Mouse (Mus musculus) embryonic facial prominence, embryonic 13.5 days (tissue): ENCODE data around the gene Gm21954. TPM values are rescaled to one million over a fixed set of nuclear protein-coding genes. Genes with fewer than 3 reads are reported as not detected.

ENCODE experiments used
- ATAC-seq: fragments of 200-750 bp; cut with Nextera tagmentation; 2 replicates; pipeline ENCODE4 v1.8.0; 2017; ENCODE audit warnings: low read depth; ENCODE audit not compliant: insufficient number of reproducible peaks, insufficient read depth, low FRiP score, low TSS enrichment
- H3K27ac ChIP-seq: fragments of 300-500 bp; sonication (generic); 2 replicates; pipeline ENCODE4 v1.5.1; 2015; ENCODE audit warnings: moderate library complexity, mild to moderate bottlenecking, inconsistent platforms
- H3K27me3 ChIP-seq: fragments of 300-500 bp; sonication (generic); 2 replicates; pipeline ENCODE4 v1.6.1; 2015; ENCODE audit warnings: mild to moderate bottlenecking, inconsistent platforms
- H3K36me3 ChIP-seq: fragments of 300-500 bp; sonication (generic); 2 replicates; pipeline ENCODE4 v1.6.1; 2015; ENCODE audit warnings: mild to moderate bottlenecking, inconsistent platforms
- H3K4me1 ChIP-seq: fragments of 300-500 bp; sonication (generic); 2 replicates; pipeline ENCODE4 v1.6.1; 2015; ENCODE audit warnings: inconsistent platforms
- H3K4me2 ChIP-seq: fragments of 300-500 bp; sonication (generic); 2 replicates; pipeline ENCODE4 v1.6.1; 2015; ENCODE audit warnings: moderate library complexity, mild to moderate bottlenecking, inconsistent platforms
- H3K4me3 ChIP-seq: fragments of 300-500 bp; sonication (generic); 2 replicates; pipeline ENCODE4 v1.5.1; 2015; ENCODE audit warnings: mild to moderate bottlenecking, inconsistent platforms
- H3K9ac ChIP-seq: fragments of 300-500 bp; sonication (generic); 2 replicates; pipeline ENCODE4 v1.6.1; 2015; ENCODE audit warnings: mild to moderate bottlenecking, inconsistent platforms
- H3K9me3 ChIP-seq: fragments of 300-500 bp; sonication (generic); 2 replicates; pipeline ENCODE4 v1.6.1; 2016; ENCODE audit warnings: inconsistent platforms
- WGBS: fragments of 180-500 bp; shearing (Covaris S2); methylation state at CpG from one replicate; pipeline ENCODE4 v1.1.7; 2015; ENCODE audit warnings: mixed read lengths; 5-methylcytosine and 5-hydroxymethylcytosine counted together
- polyA plus RNA-seq: library from polyadenylated mRNA; unstranded; fragments of >200 nt; fragmentation: Nextera tagmentation; extraction: Ambion mirVana; gene quantifications from 2 replicates; pipeline ENCODE4 v1.2.1, GENCODE M21; 2015

Gm21954 gene
- polyA plus RNA-seq, 1 experiment from 2014 or later: not detected

DNA sequence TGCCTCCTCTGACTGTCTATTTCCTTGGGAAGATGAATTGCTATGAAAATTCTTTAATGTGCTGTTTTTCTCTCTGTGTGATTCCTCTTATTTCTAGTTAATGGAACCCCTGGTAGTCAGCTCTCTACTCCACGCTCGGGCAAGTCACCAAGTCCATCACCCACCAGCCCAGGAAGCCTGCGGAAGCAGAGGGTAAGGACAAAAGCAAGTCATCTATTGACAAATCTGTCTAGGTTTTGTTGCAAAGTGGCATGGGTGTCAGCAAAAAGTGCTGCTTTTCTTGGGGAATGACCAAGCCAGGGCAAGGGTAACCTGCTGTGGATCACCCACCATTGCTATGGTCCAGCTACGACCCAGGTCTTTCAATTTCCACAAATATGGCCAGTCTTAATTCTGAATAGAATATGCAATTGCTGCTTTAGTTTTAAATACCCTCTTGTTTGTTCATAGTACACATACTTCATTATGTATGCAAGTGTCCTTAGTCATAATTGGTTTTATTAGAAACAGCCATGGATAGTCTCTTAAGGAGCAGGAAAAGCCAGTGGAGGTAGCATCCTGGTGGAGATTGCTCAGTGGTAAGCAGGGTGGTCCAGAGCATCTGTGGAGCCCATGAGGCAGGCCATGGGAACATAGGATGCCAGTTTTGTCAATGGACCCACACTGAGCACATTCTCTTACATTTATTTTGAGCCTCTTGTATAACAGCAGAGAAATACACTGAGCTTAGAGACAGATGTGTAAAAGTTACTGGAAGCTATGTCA, 8.9 kb downstream of the Gm21954 start:
- Histone ChIP-seq H3K9me3 (no peaks in the 10 kb centered on the region), H3K36me3 (no peaks in the 10 kb centered on the region), H3K4me3 (no peak overlapping the region), H3K9ac (no peak overlapping the region), H3K27me3 (no peaks in the 10 kb centered on the region), H3K4me1 (peaks cover 23% of the 10 kb centered on the region; the same call in 1 of the 2 replicates), H3K4me2 (peak overlapping the region; percentile 19), H3K27ac (peak overlapping the region; percentile 79)
- 65% methylated on average over 4 of the region's 4 CpGs for WGBS
- peak; percentile 52; the same call in 1 of the 2 replicates for ATAC-seq

DNA sequence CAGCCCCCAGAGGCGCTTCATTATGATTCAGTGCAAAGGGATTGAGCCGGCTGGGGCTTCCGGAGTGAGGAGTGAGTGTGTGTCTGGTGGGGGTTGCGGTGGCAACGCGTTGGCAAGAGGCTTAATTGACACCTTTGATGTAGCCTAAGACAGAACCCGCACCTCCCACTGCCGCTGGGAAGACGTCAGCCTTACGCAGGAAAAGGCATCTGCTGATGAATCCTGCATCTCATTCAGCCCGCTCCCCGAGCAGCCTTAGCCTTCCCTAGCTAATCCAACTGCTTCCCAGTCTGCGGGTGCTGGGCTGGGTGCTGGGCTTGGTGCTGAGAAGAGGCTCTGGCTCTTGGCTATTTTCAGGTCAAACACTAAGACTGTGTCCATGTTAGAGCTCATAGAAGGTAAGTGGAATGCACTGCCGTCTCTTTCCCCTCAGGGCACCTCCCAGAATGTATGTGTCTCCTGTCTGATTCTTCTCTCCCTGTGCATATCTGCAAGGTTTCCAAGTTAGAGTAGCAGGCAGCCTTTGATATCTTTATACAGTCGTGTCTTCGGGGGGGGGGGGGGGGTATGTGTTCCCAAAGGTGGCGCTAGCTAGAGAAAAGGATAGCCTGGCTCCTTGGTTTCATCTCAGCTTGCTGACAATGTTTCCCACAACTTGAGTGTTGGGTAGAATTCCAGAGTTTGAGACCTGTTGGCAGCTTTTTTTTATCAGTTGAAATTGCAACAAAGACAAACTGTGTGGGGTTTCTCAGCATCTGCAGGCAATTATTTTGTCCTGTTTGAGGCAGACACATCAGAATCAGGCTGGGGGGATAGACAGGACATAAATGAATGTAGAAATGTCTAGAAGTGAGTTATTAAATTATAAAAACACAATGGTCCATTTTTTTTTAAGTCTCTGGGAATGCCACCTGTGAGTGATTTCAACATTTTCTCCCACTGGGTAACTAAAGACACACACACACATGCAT, 10.0 kb downstream of the Gm21954 start:
- Histone ChIP-seq H3K4me3 (peak overlapping the region; percentile 40), H3K27me3 (no peaks in the 10 kb centered on the region), H3K4me2 (peak overlapping the region; percentile 68), H3K27ac (peak overlapping the region; percentile 85), H3K9ac (peak overlapping the region; percentile 62), H3K36me3 (no peaks in the 10 kb centered on the region), H3K4me1 (peaks cover 20% of the 10 kb centered on the region; the same call in 1 of the 2 replicates), H3K9me3 (no peaks in the 10 kb centered on the region)
- ATAC-seq: no peak
- WGBS: under 1% methylated on average over 17 of the region's 17 CpGs

DNA sequence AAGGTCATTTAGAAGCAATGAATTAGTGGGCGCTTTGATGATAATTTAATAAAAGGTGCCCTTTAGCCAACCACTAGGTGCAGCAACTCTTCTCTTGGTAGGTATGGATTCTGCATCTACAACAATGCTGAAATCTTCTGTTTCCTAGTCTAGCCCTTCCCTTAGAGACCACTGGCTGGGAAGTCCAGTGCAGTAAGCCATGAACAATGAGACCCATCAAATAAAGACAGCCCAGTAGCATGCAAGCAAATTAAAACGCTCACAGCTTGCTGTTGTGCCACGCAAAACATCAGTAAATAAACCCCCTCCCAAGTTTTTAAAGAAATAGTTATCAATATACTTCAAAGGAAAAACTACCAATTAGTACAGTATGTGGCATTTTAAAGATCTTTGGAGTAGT, 10.9 kb downstream of the Gm21954 start:
- Histone ChIP-seq H3K9ac (no peak overlapping the region), H3K4me3 (no peak overlapping the region), H3K27me3 (no peaks in the 10 kb centered on the region), H3K4me1 (peaks cover 19% of the 10 kb centered on the region; the same call in 1 of the 2 replicates), H3K9me3 (no peaks in the 10 kb centered on the region), H3K27ac (no peak overlapping the region), H3K4me2 (peak overlapping the region; percentile 68), H3K36me3 (no peaks in the 10 kb centered on the region)
- 61% methylated on average over 3 of the region's 3 CpGs for WGBS
- ATAC-seq: no peak

GRCm38 (mm10) chr3:55452464-55452863, 19.5 kb downstream of the Gm21954 start:
- WGBS: 90% methylated on average over 2 of the region's 2 CpGs
- H3K9ac ChIP-seq: no peak overlapping the region
- H3K36me3 ChIP-seq: no peaks in the 10 kb centered on the region
- no peak overlapping the region for H3K4me3 ChIP-seq
- no peaks in the 10 kb centered on the region for H3K9me3 ChIP-seq
- H3K27me3 ChIP-seq: no peaks in the 10 kb centered on the region
- ATAC-seq: no peak
- H3K27ac ChIP-seq: no peak overlapping the region
- H3K4me1 ChIP-seq: peaks cover 4% of the 10 kb centered on the region; the same call in 1 of the 2 replicates
- H3K4me2 ChIP-seq: no peak overlapping the region

- WGBS: 72% methylated on average over 3 of the region's 3 CpGs
Measured at GRCm38 (mm10) chr3:55451877-55452276, 20.1 kb downstream of the Gm21954 start.

DNA sequence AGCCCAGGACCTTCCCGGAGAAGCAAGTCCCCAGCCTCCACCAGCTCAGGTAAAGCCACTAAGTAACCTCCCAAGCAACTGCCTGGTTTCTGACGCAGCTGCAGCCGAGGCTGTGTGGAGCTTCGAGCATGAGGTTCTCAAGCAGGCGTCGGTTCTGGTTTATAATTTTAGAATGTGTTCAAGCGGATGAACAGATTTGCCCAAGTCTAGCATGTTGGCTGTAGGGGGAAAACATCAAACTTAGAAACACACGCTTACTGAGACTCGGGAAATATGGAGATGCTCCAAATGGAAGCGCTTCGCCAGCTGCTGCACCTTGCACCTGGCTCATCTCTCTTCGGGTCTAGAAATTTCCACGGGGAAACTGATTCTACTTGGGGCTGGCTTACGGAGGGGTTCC, 21.0 kb downstream of the Gm21954 start:
- no peaks in the 10 kb centered on the region for H3K9me3 ChIP-seq
- H3K4me3 ChIP-seq: no peak overlapping the region
- H3K36me3 ChIP-seq: no peaks in the 10 kb centered on the region
- no peak overlapping the region for H3K9ac ChIP-seq
- WGBS: 93% methylated on average over 14 of the region's 14 CpGs
- peaks cover 4% of the 10 kb centered on the region; the same call in 1 of the 2 replicates for H3K4me1 ChIP-seq
- H3K4me2 ChIP-seq: no peak overlapping the region
- no peaks in the 10 kb centered on the region for H3K27me3 ChIP-seq
- no peak overlapping the region for H3K27ac ChIP-seq
- ATAC-seq: no peak

More at GRCm38 (mm10) chr3:55451877-55452276, 20.1 kb downstream of the Gm21954 start:
- H3K9ac ChIP-seq: no peak overlapping the region
- H3K36me3 ChIP-seq: no peaks in the 10 kb centered on the region
- no peaks in the 10 kb centered on the region for H3K27me3 ChIP-seq
- H3K4me1 ChIP-seq: peaks cover 4% of the 10 kb centered on the region; the same call in 1 of the 2 replicates
- no peak overlapping the region for H3K4me3 ChIP-seq
- H3K9me3 ChIP-seq: no peaks in the 10 kb centered on the region
- ATAC-seq: no peak
- H3K27ac ChIP-seq: no peak overlapping the region
- H3K4me2 ChIP-seq: no peak overlapping the region

DNA sequence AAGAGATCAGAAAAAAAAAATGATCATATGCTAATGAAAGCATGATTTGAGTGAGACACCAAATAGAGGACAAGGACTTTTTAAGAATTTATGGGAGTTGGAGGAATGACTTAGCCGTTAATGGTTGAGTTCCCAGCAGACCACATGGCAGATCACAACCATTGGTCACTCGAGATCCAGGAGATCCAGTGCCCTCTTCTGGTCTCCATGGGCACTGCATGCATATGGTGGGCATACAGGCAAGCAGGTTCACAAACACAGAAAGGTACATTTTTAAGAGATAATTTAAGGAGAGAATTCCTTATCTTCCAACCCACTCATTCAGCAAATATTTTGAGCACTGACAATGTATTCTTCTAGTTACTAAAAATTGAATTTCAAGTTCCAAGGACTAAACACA, 22.9 kb downstream of the Gm21954 start:
- Histone ChIP-seq H3K9ac (no peak overlapping the region), H3K36me3 (no peaks in the 10 kb centered on the region), H3K4me2 (no peak overlapping the region), H3K4me3 (no peak overlapping the region), H3K9me3 (no peaks in the 10 kb centered on the region), H3K4me1 (peaks cover 8% of the 10 kb centered on the region; the same call in 1 of the 2 replicates), H3K27ac (no peak overlapping the region), H3K27me3 (no peaks in the 10 kb centered on the region)
- ATAC-seq: no peak
- 84% methylated on average over 2 of the region's 2 CpGs for WGBS

DNA sequence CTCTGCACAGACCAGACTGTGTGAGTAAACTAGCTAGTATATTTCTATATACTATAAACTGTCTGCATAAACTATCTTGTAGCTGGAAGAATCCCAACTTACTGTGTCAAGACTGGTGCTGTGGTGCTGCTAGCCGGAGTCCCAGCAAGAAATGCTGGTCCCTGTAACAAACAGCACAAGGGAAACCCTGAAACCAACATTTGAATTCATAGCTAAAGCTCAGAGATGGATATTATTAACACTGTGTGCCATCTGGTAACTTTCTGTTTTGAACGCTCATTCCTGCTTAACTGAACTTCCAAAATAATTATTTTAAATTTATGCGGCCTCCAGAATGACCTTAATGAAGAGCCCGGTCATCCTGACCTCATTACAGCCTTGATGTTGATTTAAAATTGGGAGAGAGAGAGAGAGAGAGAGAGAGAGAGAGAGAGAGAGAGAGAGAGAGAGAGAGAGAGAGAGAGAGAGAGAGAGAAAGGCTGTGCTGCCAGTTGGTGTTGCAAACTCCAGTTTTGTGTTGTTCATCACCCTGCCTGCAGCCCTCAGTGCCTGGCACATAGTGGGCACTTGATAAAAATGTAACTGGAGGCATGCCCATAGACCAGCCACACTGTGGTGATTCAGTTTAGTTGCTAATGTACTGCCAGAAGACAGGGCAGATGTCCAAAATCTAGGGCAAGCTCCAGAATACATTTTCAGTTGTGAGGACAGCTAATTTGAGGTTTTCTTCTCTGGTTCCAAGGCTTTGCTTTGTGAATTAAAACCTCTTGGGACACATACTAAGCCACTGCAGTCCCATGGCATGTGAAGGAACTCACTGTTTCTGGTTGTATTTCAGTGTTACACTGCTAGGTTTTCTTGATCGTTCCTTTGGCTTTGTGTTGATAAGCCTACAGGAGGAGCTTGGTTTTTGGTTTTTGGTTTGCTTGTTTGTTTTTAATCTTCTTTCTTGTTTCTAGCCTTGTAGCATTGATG, 24.2 kb downstream of the Gm21954 start:
- Histone ChIP-seq H3K36me3 (no peaks in the 10 kb centered on the region), H3K27me3 (no peaks in the 10 kb centered on the region), H3K4me1 (peaks cover 8% of the 10 kb centered on the region), H3K9me3 (no peaks in the 10 kb centered on the region), H3K27ac (peak overlapping the region; percentile 68), H3K4me3 (no peak overlapping the region), H3K9ac (no peak overlapping the region), H3K4me2 (no peak overlapping the region)
- ATAC-seq: no peak
- WGBS: 48% methylated on average over 5 of the region's 5 CpGs

- H3K36me3 ChIP-seq: no peaks in the 10 kb centered on the region
- no peaks in the 10 kb centered on the region for H3K27me3 ChIP-seq
- ATAC-seq: no peak
- H3K4me2 ChIP-seq: no peak overlapping the region
- no peaks in the 10 kb centered on the region for H3K9me3 ChIP-seq
- no peak overlapping the region for H3K27ac ChIP-seq
- peaks cover 10% of the 10 kb centered on the region for H3K4me1 ChIP-seq
- H3K9ac ChIP-seq: no peak overlapping the region
- H3K4me3 ChIP-seq: no peak overlapping the region
- WGBS: 90% methylated on average over 7 of the region's 7 CpGs
Measured at GRCm38 (mm10) chr3:55446681-55447080, 25.3 kb downstream of the Gm21954 start.

- Histone ChIP-seq H3K4me2 (no peak overlapping the region), H3K36me3 (no peaks in the 10 kb centered on the region), H3K9me3 (no peaks in the 10 kb centered on the region), H3K4me1 (peaks cover 27% of the 10 kb centered on the region), H3K27me3 (no peaks in the 10 kb centered on the region), H3K9ac (no peak overlapping the region), H3K4me3 (no peak overlapping the region), H3K27ac (no peak overlapping the region)
- ATAC-seq: no peak
- 91% methylated on average over 2 of the region's 2 CpGs for WGBS
Measured at GRCm38 (mm10) chr3:55443725-55444124, 28.3 kb downstream of the Gm21954 start.

GRCm38 (mm10) chr3:55443271-55443670, 28.7 kb downstream of the Gm21954 start:
- Histone ChIP-seq H3K36me3 (no peaks in the 10 kb centered on the region), H3K4me3 (no peak overlapping the region), H3K9ac (no peak overlapping the region), H3K4me2 (no peak overlapping the region), H3K27me3 (no peaks in the 10 kb centered on the region), H3K4me1 (peaks cover 30% of the 10 kb centered on the region), H3K9me3 (no peaks in the 10 kb centered on the region), H3K27ac (no peak overlapping the region)
- no peak for ATAC-seq
- 72% methylated on average over 8 of the region's 8 CpGs for WGBS
